Mouse (Mus musculus): Measurements from ENCODE around the gene E130114P18Rik. TPM values are rescaled to one million over a fixed set of nuclear protein-coding genes. Genes with fewer than 3 reads are reported as not detected.

The E130114P18Rik gene
- not detected for total RNA-seq (2021)
- long read RNA-seq, experiment 1, partial matches to known transcripts, result 0 of 2 reads
- long read RNA-seq, experiment 1, other reads (novel, unspliced or antisense), result 2 of 2 reads
- long read RNA-seq, experiment 2, partial matches to known transcripts, result 0 of 1 reads
- long read RNA-seq, experiment 2, other reads (novel, unspliced or antisense), result 1 of 1 reads

GRCm38 (mm10) chr4:97777706-97778176 is at the start of gene E130114P18Rik:
E130114P18Rik (minus strand) TSS chr4:97778078.
- DNase-seq, result peak in 1 of 2 experiments; percentile 65
- intact Hi-C loops (cut with DNase I), result loop anchor here (2.0 to 5.0 kb wide), 8 partner anchors 27 to 545 kb away; no protein-coding TSS in a partner anchor

GRCm38 (mm10) chr4:97827115-97827514 is 49.2 kb upstream of the E130114P18Rik start:
- intact Hi-C loops (cut with DNase I), result no loop called here
- no peak for DNase-seq

GRCm38 (mm10) chr4:97825841-97826240 is 48.0 kb upstream of the E130114P18Rik start:
- intact Hi-C loops (cut with DNase I), result no loop called here
- no peak for DNase-seq

- intact Hi-C loops (cut with DNase I), result no loop called here
- DNase-seq, result no peak
Observed at GRCm38 (mm10) chr4:97825432-97825831, 47.6 kb upstream of the E130114P18Rik start.

- intact Hi-C loops (cut with DNase I), result no loop called here
- DNase-seq, result peak in 1 of 2 experiments; percentile 49
Observed at GRCm38 (mm10) chr4:97824451-97824850, 46.6 kb upstream of the E130114P18Rik start.

GRCm38 (mm10) chr4:97823512-97823911 is 45.6 kb upstream of the E130114P18Rik start:
- intact Hi-C loops (cut with DNase I), result no loop called here
- no peak for DNase-seq

- intact Hi-C loops (cut with DNase I), result no loop called here
- DNase-seq, result no peak
Observed at GRCm38 (mm10) chr4:97821556-97822251, 43.8 kb upstream of the E130114P18Rik start.

- intact Hi-C loops (cut with DNase I), result no loop called here
- no peak for DNase-seq
Observed at GRCm38 (mm10) chr4:97820474-97821259, 42.8 kb upstream of the E130114P18Rik start.

- intact Hi-C loops (cut with DNase I), result loop anchor here (5.0 kb wide), 1 partner anchor 42 kb away; the partner anchor contains the start of gene E130114P18Rik
Observed at GRCm38 (mm10) chr4:97819101-97819500, 41.2 kb upstream of the E130114P18Rik start.

GRCm38 (mm10) chr4:97818498-97818897 is 40.6 kb upstream of the E130114P18Rik start:
- no peak for DNase-seq
- intact Hi-C loops (cut with DNase I), result loop anchor here (5.0 kb wide), 1 partner anchor 41 kb away; the partner anchor contains the start of gene E130114P18Rik

More at GRCm38 (mm10) chr4:97819101-97819500, 41.2 kb upstream of the E130114P18Rik start:
- no peak for DNase-seq

GRCm38 (mm10) chr4:97817741-97818140 is 39.9 kb upstream of the E130114P18Rik start:
- DNase-seq, result no peak
- intact Hi-C loops (cut with DNase I), result loop anchor here (5.0 kb wide), 1 partner anchor 40 kb away; the partner anchor contains the start of gene E130114P18Rik

- intact Hi-C loops (cut with DNase I), result loop anchor here (5.0 kb wide), 1 partner anchor 39 kb away; the partner anchor contains the start of gene E130114P18Rik
Observed at GRCm38 (mm10) chr4:97816753-97817152, 38.9 kb upstream of the E130114P18Rik start.

GRCm38 (mm10) chr4:97816001-97816400 is 38.1 kb upstream of the E130114P18Rik start:
- intact Hi-C loops (cut with DNase I), result loop anchor here (5.0 kb wide), 1 partner anchor 39 kb away; the partner anchor contains the start of gene E130114P18Rik
- DNase-seq, result no peak

More at GRCm38 (mm10) chr4:97816753-97817152, 38.9 kb upstream of the E130114P18Rik start:
- DNase-seq, result no peak

- no peak for DNase-seq
- intact Hi-C loops (cut with DNase I), result no loop called here
Observed at GRCm38 (mm10) chr4:97814515-97814914, 36.6 kb upstream of the E130114P18Rik start.

- intact Hi-C loops (cut with DNase I), result no loop called here
- DNase-seq, result no peak
Observed at GRCm38 (mm10) chr4:97813996-97814395, 36.1 kb upstream of the E130114P18Rik start.

- no peak for DNase-seq
- intact Hi-C loops (cut with DNase I), result no loop called here
Observed at GRCm38 (mm10) chr4:97813035-97813434, 35.2 kb upstream of the E130114P18Rik start.

- no peak for DNase-seq
- intact Hi-C loops (cut with DNase I), result no loop called here
Observed at GRCm38 (mm10) chr4:97810348-97810939, 32.6 kb upstream of the E130114P18Rik start.

GRCm38 (mm10) chr4:97809582-97810295 is 31.9 kb upstream of the E130114P18Rik start:
- DNase-seq, result no peak
- intact Hi-C loops (cut with DNase I), result no loop called here

- intact Hi-C loops (cut with DNase I), result no loop called here
- DNase-seq, result no peak
Observed at GRCm38 (mm10) chr4:97808885-97809284, 31.0 kb upstream of the E130114P18Rik start.

All from heart, postnatal 14 days (tissue).